Mouse (Mus musculus) heart, adult 2 months (tissue): Measurements from ENCODE around the gene Nrxn3. TPM values are rescaled to one million over a fixed set of nuclear protein-coding genes. Genes with fewer than 3 reads are reported as not detected.

Source experiments
- DNase-seq, 2 experiments: peaks; one replicate each; pipeline ENCODE4 v3.0.0; 2021
- H3K27ac ChIP-seq: fragments of 200-600 bp; 2 replicates; pipeline ENCODE4 v1.8.1; 2022
- H3K27me3 ChIP-seq: fragments of 200-500 bp; 2 replicates; pipeline ENCODE4 v1.6.1; 2012; ENCODE audit warnings: mild to moderate bottlenecking, low read length, inconsistent platforms, mixed read lengths; ENCODE audit not compliant: control insufficient read depth, insufficient read depth
- H3K36me3 ChIP-seq: fragments of 200-500 bp; 2 replicates; pipeline ENCODE4 v1.6.1; 2012; ENCODE audit warnings: low read length, inconsistent platforms; ENCODE audit not compliant: control insufficient read depth, insufficient read depth
- H3K4me1 ChIP-seq: fragments of 200-500 bp; 2 replicates; pipeline ENCODE4 v1.6.1; 2011; ENCODE audit warnings: low read length; ENCODE audit not compliant: control insufficient read depth, insufficient read depth
- H3K4me3 ChIP-seq: fragments of 200-600 bp; 2 replicates; pipeline ENCODE4 v1.8.1; 2022
- H3K79me2 ChIP-seq: fragments of 200-500 bp; replicated peaks from 2 replicates; pipeline ENCODE4 v1.6.1; 2012; ENCODE audit warnings: mild to moderate bottlenecking, inconsistent platforms, low read length, moderate library complexity, mixed read lengths; ENCODE audit not compliant: control insufficient read depth, insufficient read depth
- H3K9ac ChIP-seq: fragments of 200-500 bp; 2 replicates; pipeline ENCODE4 v1.6.1; 2012; ENCODE audit warnings: low read depth, mild to moderate bottlenecking, control low read depth, inconsistent platforms, low read length, mixed read lengths
- CTCF ChIP-seq: fragments of 200-600 bp; IDR thresholded peaks from 2 replicates; pipeline ENCODE4 v1.8.1; 2022; ENCODE audit warnings: antibody characterized with exemption, mild to moderate bottlenecking, moderate library complexity
- EP300 ChIP-seq: fragments of 200-500 bp; IDR thresholded peaks from 2 replicates; pipeline ENCODE4 v1.6.1; 2011; ENCODE audit warnings: low read depth, low read length, control low read depth; ENCODE audit not compliant: insufficient read depth
- POLR2A ChIP-seq: fragments of 200-500 bp; IDR thresholded peaks from 2 replicates; pipeline ENCODE4 v1.6.1; 2011; ENCODE audit warnings: mild to moderate bottlenecking, low read depth, low read length, control low read depth; ENCODE audit not compliant: insufficient read depth
- WGBS: fragments of 180-500 bp; shearing (Covaris S2); methylation state at CpG from one replicate; pipeline ENCODE4 v1.1.7; 2018; 5-methylcytosine and 5-hydroxymethylcytosine counted together
- intact Hi-C: fragments of 180-260 bp; cut with DNase I; formaldehyde crosslinking; loops from one replicate; pipeline ENCODE4 v1.15.1; 2025
- polyA plus RNA-seq: library from polyadenylated mRNA; depleted of rRNA; stranded (reverse); fragments of >200 nt; gene quantifications from 2 replicates; pipeline ENCODE4 v1.2.3, GENCODE M21; 2012
- total RNA-seq, 2 experiments: library from RNA; stranded (reverse); gene quantifications; 2 replicates each; pipeline ENCODE4 v1.2.3; 2021

Nrxn3 gene
- total and polyA plus RNA-seq, 3 experiments: 0.18 to 0.31 TPM; not detected in 1

DNA sequence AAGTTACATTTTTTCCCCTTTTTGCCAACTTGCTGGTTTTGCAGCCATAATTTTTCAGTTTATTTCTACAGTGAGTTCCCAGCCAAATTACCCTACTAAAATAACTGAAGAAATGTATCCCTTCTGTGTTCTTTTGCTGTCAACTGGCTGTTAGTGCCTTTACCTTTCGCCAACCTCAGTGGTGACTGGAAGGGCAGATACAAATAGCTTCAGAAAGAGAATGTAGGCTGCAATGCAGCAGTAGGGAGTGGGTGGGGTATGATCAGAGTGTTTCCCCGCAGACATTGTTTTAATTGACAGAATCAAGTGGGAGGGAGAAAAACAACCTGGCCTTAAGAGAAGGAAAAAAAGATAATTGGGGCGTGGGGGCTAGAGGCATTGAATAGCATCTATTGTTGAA, 1337.1 kb downstream of the Nrxn3 start:
- H3K27me3 ChIP-seq: no peaks in the 10 kb centered on the region
- H3K79me2 ChIP-seq: no peaks in the 10 kb centered on the region
- intact Hi-C loops: no loop called here
- H3K4me3 ChIP-seq: no peak overlapping the region
- H3K4me1 ChIP-seq: no peaks in the 10 kb centered on the region
- no peak for TF ChIP-seq CTCF
- TF ChIP-seq POLR2A: no peak
- TF ChIP-seq EP300: no peak
- WGBS: 63% methylated on average over 3 of the region's 3 CpGs
- DNase-seq: no peak
- no peak overlapping the region for H3K9ac ChIP-seq
- no peaks in the 10 kb centered on the region for H3K36me3 ChIP-seq
- H3K27ac ChIP-seq: no peak overlapping the region

DNA sequence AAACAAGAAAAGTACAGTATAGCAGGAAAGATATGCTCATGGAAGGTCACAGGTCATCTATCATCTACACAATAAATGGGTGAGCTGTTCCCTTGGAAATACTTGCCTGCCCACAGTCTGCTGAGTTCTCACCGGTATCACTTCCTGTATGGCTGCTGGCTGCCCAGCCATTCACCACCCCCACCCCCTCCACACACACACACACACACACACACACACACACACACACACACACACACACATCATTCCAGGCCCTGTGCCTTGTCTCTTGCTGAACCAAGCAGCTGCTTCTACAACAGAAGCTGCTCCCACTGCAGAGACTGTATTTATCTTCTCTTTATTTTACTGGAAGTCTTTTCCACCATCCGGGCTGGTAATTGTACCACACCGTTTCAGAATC, 1338.6 kb downstream of the Nrxn3 start:
- Histone ChIP-seq H3K27me3 (no peaks in the 10 kb centered on the region), H3K4me1 (no peaks in the 10 kb centered on the region), H3K9ac (no peak overlapping the region), H3K4me3 (no peak overlapping the region), H3K36me3 (no peaks in the 10 kb centered on the region), H3K27ac (no peak overlapping the region), H3K79me2 (no peaks in the 10 kb centered on the region)
- 45% methylated on average over 3 of the region's 3 CpGs for WGBS
- intact Hi-C loops: no loop called here
- TF ChIP-seq CTCF (no peak), POLR2A (no peak), EP300 (no peak)
- DNase-seq: no peak

DNA sequence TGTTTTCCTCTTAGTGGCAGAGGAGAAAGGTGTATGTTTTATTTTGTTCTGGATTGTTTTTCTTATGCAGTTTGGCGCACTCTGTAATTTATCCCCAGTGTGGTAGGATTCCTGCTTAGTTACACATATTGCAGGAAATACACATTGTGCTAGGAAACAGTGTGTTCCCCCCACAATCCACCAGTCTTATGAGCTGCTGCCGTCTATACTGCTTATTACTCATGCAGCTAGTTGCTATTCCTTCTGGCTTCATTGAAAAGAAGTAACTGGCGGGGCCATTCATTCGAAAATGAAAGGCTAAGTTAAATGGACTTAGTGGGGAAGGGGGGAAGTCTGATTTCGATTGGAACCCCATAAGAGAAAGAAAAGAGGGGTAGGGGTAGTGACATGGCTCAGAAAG, 1339.5 kb downstream of the Nrxn3 start:
- TF ChIP-seq EP300 (no peak), CTCF (no peak), POLR2A (no peak)
- no peaks in the 10 kb centered on the region for H3K79me2 ChIP-seq
- intact Hi-C loops: no loop called here

DNA sequence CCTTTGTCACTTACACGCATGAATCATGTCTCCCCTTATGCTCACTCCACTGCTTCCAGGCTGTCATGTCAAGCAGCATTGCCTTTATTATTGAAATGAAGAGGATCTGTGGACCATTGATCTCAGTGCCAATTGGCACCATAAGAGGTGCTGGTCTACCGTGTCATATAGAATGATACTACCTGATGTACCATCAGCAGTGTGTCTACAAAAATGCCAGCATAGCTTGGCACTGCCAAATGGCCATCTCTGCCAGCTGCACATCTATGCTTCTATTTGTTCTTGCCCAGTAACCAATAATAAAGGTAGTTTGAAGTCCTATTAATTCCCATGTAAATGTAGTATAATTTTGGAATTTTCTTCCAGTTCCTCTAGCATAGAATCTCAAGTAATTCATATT, 1340.8 kb downstream of the Nrxn3 start:
- 90% methylated on average over 2 of the region's 2 CpGs for WGBS
- Histone ChIP-seq H3K36me3 (no peaks in the 10 kb centered on the region), H3K27ac (no peak overlapping the region), H3K4me1 (no peaks in the 10 kb centered on the region), H3K4me3 (no peak overlapping the region), H3K27me3 (no peaks in the 10 kb centered on the region), H3K9ac (no peak overlapping the region), H3K79me2 (no peaks in the 10 kb centered on the region)
- intact Hi-C loops: no loop called here
- DNase-seq: no peak
- TF ChIP-seq POLR2A (no peak), CTCF (no peak), EP300 (no peak)

More for the DNA sequence above, 1339.5 kb downstream of the Nrxn3 start:
- Histone ChIP-seq H3K27me3 (no peaks in the 10 kb centered on the region), H3K36me3 (no peaks in the 10 kb centered on the region), H3K27ac (no peak overlapping the region), H3K4me1 (no peaks in the 10 kb centered on the region), H3K9ac (no peak overlapping the region), H3K4me3 (no peak overlapping the region)
- 68% methylated on average over 5 of the region's 5 CpGs for WGBS
- no peak for DNase-seq

DNA sequence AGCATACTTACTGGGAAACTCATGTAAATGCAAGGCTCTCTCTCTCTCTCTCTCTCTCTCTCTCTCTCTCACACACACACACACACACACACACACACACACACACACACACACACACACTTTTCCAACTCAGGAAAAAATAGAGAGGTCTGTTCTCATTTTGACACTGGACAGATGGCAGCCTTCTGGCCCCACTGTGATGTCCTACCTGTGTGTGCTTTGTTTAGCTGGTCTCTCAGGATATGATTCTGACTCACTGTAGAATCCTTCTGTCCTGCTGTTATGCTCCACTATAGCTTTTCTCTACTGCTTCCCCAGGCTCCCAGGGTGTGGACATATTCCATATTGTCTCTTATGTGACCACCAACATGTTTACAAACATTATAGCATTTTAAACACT, 1363.2 kb downstream of the Nrxn3 start:
- no peak overlapping the region for H3K9ac ChIP-seq
- no peak for TF ChIP-seq POLR2A
- TF ChIP-seq EP300: no peak
- no peak for TF ChIP-seq CTCF
- no peak overlapping the region for H3K27ac ChIP-seq
- H3K36me3 ChIP-seq: no peaks in the 10 kb centered on the region
- no peak for DNase-seq
- no peaks in the 10 kb centered on the region for H3K79me2 ChIP-seq
- no peaks in the 10 kb centered on the region for H3K4me1 ChIP-seq
- H3K4me3 ChIP-seq: no peak overlapping the region
- no peaks in the 10 kb centered on the region for H3K27me3 ChIP-seq
- intact Hi-C loops: no loop called here

DNA sequence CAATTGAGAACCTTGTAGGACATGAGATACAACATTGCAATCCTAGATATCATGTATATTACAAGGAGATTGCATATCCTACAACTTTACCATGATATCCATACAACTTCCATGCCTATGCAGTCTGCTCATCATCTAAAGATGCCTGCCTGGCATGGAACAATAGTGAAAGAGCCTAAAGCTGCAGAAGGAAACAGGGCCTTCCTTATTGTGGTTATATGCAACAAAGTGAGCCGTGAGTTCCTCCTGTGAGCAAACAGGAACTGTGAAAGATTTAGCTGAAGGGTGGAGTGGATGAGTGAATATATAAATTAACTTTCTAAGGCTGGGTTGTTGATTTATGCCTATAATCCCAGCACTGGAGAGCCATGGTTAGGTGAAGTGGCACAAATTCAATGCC, 1373.1 kb downstream of the Nrxn3 start:
- H3K36me3 ChIP-seq: no peaks in the 10 kb centered on the region
- H3K4me3 ChIP-seq: no peak overlapping the region
- intact Hi-C loops: no loop called here
- H3K4me1 ChIP-seq: no peaks in the 10 kb centered on the region
- no peaks in the 10 kb centered on the region for H3K27me3 ChIP-seq
- H3K79me2 ChIP-seq: no peaks in the 10 kb centered on the region
- DNase-seq: no peak
- 56% methylated on average over 1 of the region's 1 CpGs for WGBS
- H3K9ac ChIP-seq: no peak overlapping the region
- no peak overlapping the region for H3K27ac ChIP-seq
- TF ChIP-seq CTCF (no peak), EP300 (no peak)
